Mouse (Mus musculus): Measurements from ENCODE around the gene Pex5l.

The Pex5l gene

GRCm38 (mm10) chr3:33142901-33143461, at the start of gene Pex5l:
Gene Pex5l (minus strand): TSS chr3:33143247.
- DNase-seq (ENCODE audit: low spot score), result no peak

GRCm38 (mm10) chr3:33165186-33165585, 22.1 kb upstream of the Pex5l start:
- DNase-seq (ENCODE audit: low spot score), result no peak

- DNase-seq (ENCODE audit: low spot score), result no peak
Observed at GRCm38 (mm10) chr3:33163821-33164220, 20.8 kb upstream of the Pex5l start.

GRCm38 (mm10) chr3:33143592-33143991, 545 bp upstream of the Pex5l start:
- DNase-seq (ENCODE audit: low spot score), result no peak

GRCm38 (mm10) chr3:33142398-33142797, 649 bp downstream of the Pex5l start:
- DNase-seq (ENCODE audit: low spot score), result no peak

GRCm38 (mm10) chr3:33129944-33130343, 13.1 kb downstream of the Pex5l start:
- DNase-seq (ENCODE audit: low spot score), result no peak

- DNase-seq (ENCODE audit: low spot score), result no peak
Observed at GRCm38 (mm10) chr3:33124796-33125195, 18.3 kb downstream of the Pex5l start.

GRCm38 (mm10) chr3:33105785-33106184, 37.3 kb downstream of the Pex5l start:
- DNase-seq (ENCODE audit: low spot score), result no peak

- DNase-seq (ENCODE audit: low spot score), result no peak
Observed at GRCm38 (mm10) chr3:33103501-33103900, 39.5 kb downstream of the Pex5l start.

GRCm38 (mm10) chr3:33098550-33099295, 44.3 kb downstream of the Pex5l start:
- DNase-seq (ENCODE audit: low spot score), result no peak

GRCm38 (mm10) chr3:33093646-33094045, 49.4 kb downstream of the Pex5l start:
- no peak for DNase-seq (ENCODE audit: low spot score)

- DNase-seq (ENCODE audit: low spot score), result no peak
Observed at GRCm38 (mm10) chr3:33090001-33090400, 53.0 kb downstream of the Pex5l start.

GRCm38 (mm10) chr3:33089470-33089869, 53.6 kb downstream of the Pex5l start:
- DNase-seq (ENCODE audit: low spot score), result no peak

- no peak for DNase-seq (ENCODE audit: low spot score)
Observed at GRCm38 (mm10) chr3:33088276-33088675, 54.8 kb downstream of the Pex5l start.

- DNase-seq (ENCODE audit: low spot score), result no peak
Observed at GRCm38 (mm10) chr3:33082806-33083338, 60.2 kb downstream of the Pex5l start.

GRCm38 (mm10) chr3:33081793-33082192, 61.3 kb downstream of the Pex5l start:
- no peak for DNase-seq (ENCODE audit: low spot score)

- DNase-seq (ENCODE audit: low spot score), result no peak
Observed at GRCm38 (mm10) chr3:33079658-33080057, 63.4 kb downstream of the Pex5l start.

- no peak for DNase-seq (ENCODE audit: low spot score)
Observed at GRCm38 (mm10) chr3:33079171-33079570, 63.9 kb downstream of the Pex5l start.

- DNase-seq (ENCODE audit: low spot score), result no peak
Observed at GRCm38 (mm10) chr3:33075696-33076095, 67.4 kb downstream of the Pex5l start.

GRCm38 (mm10) chr3:33074266-33074981, 68.6 kb downstream of the Pex5l start:
- no peak for DNase-seq (ENCODE audit: low spot score)

- no peak for DNase-seq (ENCODE audit: low spot score)
Observed at GRCm38 (mm10) chr3:33073905-33074265, 69.2 kb downstream of the Pex5l start.

GRCm38 (mm10) chr3:33070771-33071170, 72.3 kb downstream of the Pex5l start:
- no peak for DNase-seq (ENCODE audit: low spot score)

- no peak for DNase-seq (ENCODE audit: low spot score)
Observed at GRCm38 (mm10) chr3:33068146-33068545, 74.9 kb downstream of the Pex5l start.
